Mouse (Mus musculus) left cerebral cortex, adult 9 months (tissue): Measurements from ENCODE around the gene Tcp11l2.

ENCODE experiments used
- DNase-seq, 2 experiments: peaks; one replicate each; pipeline ENCODE4 v3.0.0; 2022; ENCODE audit warnings: low spot score in 2 of 2

Gene Tcp11l2

DNA sequence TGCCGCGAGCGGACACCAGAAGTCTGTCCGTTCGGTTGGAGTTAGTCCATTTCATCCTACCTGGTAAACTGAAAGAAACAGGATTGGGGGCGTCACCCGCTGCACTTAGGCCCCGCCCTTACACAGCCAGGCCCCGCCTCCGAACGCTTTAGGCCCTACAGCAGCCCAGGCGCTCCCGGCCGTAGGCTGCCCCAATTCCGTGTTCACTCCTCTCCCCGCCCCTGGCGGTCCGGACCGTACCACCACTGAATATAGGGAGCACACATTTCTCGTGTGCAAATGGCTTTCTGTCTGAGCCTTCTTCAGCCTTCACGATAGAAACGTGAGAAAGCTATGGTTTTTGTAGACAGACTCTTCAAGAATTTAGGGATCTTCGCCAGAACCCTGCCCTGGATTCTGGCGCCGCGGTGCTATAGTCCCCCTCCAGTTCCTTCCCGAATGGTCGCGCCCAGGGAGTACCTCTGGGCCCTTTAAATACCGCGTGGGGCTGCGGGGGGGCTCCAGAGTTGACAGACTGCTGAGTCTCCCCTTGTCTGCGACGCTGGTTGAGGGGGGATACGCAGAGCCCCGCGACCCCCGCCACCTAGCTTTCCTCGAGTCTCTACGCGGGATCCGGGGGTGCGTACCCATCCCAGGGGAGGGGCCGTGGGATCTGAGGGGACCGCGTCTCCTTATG, at the start of gene Tcp11l2:
Gene Tcp11l2, plus strand, starts transcription at position 232 of the 676 bp plus-strand sequence.
- peak; percentile 86 to 96 for DNase-seq

GRCm38 (mm10) chr10:84527070-84527469, 49.4 kb upstream of the Tcp11l2 start:
- DNase-seq: no peak

DNA sequence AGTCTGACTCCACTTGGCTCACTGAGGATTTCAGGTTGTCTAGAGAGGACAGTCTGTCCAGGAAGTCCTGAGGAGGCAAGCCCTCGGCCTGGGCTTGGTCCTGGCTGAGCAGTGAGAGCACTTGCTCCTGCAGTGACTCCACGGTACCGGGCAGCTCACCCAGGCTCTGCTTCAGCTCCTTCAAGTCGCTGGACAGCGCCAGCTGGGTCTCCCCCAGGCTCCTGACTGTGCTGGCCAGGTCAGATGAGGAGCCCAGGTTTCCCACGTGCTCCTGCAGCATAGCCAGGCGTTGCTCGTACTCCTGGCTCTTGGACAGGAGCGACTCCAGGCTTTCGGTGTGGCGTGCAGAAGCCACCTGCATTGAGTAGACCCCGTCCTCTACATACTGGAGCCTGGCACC, 48.8 kb upstream of the Tcp11l2 start:
- no peak for DNase-seq

DNA sequence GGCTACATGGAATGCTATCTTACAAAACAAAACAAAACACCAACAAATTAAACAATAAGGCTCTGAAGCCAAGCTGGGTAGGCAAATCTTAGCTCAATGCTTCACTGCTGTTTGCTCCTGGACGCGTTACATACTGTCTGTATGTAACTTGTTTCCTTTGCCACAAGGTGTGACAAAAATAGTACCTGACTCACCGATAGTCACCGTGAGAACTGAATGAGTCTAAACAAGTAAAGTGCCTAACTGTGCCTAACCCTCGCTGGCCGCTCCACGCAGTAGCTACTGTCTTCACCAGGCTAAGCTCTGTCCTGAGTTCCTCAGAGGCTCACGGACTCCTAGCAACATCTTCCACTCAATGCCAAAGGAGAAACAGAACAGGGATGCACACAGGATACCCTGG, 46.0 kb upstream of the Tcp11l2 start:
- DNase-seq: no peak

DNA sequence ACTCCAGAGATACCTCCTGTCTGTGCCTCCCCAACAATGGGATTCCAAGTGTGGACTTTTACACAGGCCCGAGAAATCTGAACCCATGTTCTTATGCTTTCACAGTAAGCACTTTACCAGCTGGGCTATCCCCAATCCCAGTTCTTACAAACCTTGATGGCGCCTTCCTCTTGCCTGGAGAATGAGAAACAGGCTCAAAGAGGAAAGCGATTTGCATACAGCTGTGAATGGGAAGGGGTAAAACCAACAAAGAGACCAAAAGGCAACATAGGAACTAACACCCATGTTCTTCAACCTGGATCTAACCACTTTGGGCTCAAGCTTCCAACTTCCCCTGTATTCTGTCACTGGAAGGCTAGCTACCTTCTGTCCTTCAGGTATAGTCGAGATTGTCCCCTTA, 44.9 kb upstream of the Tcp11l2 start:
- DNase-seq: no peak

GRCm38 (mm10) chr10:84532191-84532889, 44.1 kb upstream of the Tcp11l2 start:
- peak; percentile 23 to 38 for DNase-seq

DNA sequence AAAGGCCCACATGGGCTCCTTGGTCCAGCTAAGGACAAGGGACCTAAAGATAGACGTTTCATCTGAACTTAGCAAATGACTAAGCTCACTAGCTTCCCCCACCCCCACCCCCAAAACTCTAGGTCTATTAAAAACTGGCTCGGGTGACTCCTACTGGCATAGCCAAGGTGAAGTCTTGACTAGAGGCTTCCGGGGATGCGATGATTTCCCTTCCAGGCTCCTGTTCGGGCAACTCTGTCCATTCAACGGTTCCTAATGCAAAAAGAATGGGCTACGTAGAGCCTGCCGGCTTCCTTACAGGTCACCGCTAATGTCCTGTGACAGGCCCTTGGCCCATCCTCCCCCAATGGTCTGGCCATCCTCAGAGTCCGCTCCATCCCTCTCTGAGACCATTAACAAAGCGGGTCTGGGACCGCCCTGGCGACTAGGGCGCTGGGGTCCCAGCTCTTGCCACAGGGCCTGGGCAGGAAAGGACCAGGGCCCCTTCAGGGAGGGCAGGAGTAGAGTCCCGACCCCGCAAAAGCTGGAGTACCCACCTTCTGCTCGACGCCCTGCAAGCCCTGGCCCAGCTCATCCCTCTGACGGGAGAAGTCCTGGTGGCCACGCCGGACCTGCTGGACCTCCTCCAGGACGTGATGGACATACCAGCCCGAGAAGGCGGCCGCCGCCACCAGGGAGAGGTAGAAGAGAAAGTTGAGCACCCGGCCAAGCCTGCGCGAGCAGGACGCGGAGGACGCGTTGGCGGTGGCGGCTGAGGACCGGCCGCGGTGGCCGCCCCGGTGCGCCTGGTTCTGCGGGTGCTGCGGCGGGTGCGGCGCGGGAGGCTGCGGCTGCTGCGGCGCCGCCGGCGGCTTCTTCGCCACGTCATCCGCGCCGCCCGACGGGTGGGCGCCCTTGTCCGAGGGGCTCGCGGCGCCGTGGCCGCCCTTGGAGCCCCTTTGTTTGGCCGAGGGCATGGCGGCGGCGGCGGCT, 43.2 kb upstream of the Tcp11l2 start:
- DNase-seq: peak in 1 of 2 experiments; percentile 17

DNA sequence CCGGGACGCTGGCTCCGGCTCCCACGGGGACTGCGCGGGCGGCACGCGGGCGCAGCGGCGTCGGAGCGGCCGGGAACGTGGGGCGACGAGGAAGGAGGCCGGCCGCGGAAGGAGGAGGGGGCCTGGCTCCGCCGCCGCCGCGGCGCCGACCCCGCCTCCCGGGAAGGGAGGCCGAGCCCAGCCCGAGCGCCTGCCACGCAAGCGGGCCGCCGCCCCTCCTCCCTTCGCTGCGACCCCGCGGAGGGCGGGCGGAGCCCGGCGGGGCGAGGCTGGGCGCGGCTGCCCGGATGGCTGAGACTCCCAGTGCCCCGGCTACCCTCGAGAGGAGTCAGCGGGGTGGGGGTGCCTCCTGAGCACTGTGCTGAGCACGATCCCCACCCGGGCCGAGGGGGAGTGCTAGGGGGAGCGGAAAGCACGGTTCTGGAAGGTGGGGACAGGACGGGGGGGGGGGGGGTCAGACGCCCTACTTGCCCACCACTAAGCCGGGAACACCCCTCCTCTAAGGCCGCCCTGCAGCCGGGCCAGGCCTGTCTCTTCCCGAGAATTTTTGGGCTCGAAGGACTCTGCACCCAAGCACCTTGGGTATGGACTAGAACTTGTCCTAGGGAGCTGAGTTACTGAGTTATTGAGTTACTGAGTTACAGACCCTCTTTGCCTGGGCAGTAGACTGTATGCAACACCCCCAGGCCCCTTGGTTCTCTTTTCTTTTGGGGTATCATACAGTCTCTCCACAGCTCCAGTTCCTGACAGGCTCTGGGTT, 42.3 kb upstream of the Tcp11l2 start, which contains the start of gene Ckap4:
Gene Ckap4, minus strand, starts transcription at position 151 of the 760 bp plus-strand sequence.
- DNase-seq: peak in 1 of 2 experiments; percentile 23

DNA sequence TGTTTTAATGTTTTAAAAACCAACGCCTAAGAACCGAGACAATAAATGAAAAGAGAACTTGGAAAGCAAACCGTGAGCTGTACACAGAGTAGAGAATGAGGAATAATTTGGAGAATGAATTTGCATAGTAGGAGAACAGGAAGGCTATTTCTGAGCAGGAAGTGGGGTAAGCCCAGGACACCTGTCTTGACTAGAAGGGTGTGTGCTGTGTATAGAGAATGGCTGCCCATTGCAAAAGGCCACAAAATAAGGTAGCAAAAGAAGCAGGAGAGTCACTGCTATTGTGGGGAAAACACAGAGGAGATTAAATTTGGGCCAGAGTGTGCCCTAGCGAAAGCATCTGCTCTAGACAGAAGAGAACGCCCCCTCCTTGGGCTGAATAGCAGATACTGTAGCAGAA, 41.0 kb upstream of the Tcp11l2 start:
- DNase-seq: peak in 1 of 2 experiments; percentile 7

DNA sequence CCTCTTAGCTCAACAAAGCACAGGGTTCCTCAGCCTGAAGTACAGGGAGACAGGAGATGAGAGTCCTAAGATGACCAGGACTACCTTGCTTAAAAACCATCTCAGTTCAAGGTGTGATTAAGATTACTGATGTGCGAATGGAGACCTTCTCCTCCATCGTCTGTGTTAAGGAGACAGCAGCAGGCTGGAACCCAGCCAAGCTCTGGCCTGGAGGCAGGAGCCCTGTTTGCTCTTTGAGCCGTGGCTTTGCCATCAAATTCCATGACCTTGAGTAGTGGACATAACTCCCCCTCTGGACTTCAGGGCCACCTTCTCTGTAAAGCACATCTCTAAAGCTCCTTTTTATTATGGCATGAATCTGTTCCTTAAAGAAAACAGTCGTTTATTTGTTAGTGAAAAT, 40.6 kb upstream of the Tcp11l2 start:
- DNase-seq: no peak

DNA sequence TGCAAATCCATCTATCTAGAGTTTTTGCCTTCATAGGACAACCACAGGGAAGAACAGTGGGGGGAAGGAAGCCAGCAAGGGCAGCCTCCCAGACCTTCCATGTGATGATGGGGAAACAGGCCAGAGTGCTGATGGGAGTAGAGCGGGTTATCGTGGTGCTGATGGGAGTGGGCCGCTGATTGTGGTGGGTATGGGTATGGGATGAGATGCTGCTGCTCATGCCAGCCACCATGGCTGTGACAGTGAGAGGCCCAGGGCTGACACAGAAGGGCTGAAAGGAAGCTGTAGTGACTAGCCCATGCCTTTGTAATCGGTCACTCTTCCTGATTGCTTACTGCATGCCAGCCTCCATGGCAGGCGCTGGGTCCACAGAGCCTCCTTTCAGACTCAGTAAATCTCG, 36.8 kb upstream of the Tcp11l2 start:
- no peak for DNase-seq

GRCm38 (mm10) chr10:84542802-84543658, 33.4 kb upstream of the Tcp11l2 start:
- DNase-seq: no peak

DNA sequence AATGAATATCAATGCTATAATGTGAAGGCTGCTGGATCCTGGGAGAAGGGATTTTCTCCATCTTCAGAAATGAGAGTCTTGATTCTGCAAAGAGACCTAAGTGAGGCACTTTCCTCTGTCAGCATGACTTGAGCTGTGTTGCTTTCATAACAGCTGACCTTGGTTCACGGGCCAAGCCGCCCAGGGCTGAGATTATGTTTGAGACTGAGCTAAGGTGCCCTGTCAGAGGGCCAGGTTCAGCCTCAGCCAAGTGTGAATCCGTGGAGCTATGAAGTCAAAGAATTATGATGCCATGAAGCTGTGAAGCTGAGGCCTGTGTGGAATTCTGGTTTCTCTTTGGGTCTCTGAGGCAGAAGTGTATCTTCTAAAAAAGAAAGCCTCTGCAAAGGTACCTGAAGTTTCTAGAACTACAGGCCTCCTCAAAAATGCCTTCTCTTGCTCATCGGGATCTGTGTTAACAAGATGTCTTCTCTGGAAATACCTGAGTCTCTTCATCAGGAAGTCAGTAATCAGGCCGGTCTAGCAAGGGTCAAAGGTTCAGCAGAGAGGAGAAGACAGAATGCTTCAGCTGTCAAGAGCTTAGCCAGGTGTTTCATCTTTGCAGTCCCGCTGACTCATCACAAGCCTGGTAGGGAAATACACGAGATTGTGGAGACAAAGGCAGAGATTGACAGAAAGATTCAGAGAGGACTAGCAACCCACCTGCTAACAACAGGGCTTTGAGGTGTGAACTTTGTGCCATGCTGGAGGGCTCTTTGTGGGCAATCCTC, 31.4 kb upstream of the Tcp11l2 start:
- DNase-seq: no peak

DNA sequence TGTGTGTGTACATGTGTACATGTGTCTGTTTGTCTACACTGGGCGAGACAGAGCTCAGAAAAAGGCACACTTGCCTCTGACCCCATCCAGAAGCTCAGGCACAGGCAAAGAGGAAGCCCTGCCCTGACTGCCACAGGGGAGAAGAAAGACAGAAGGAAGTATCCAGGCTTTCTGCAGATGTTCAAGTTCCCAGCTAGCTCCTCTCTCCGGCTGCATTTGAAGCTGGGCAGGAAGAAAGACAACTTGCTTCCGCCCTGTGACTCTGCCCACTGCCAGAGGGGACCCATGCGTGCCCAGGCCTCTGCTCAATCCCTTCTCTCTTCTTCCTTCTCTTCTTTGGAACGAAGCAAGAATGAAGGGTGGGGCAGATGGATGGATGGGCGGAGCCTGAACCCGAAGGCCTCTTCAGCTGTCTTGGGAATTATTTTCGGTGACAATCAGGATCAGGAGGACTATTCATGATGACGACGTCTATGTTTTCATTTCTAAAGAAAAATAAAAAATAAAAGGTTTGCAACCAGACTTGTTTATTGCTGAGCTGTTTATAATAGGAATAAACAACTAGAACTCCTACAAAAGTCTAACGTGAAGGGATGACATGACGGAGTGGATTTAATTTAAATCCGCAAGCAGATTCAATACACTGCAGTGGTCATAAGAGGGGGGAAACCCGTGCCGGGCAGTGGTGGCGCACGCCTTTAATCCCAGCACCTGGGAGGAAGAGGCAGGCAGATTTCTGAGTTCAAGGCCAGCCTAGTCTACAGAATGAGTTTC, 27.1 kb upstream of the Tcp11l2 start:
- DNase-seq: no peak

- DNase-seq: no peak
Observed at GRCm38 (mm10) chr10:84549920-84550293, 26.5 kb upstream of the Tcp11l2 start.

DNA sequence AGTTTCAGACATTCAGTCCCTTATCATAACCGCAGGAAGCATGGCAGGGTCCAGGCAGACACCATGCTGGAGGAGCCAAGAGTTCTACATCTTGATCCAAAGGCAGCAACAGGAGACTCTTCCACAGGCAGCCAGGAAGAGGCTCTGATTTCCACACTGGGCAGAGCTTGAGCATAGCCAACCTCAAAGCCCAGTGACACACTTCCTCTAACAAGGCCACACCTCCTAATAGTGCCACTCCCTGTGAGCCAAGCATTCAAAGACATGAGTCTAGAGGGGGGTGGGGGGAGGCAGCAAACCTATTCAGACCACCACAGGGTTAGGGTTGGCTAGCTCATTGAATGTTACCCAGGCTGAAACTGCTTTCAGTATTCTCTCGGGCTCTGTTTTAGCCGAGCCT, 24.6 kb upstream of the Tcp11l2 start:
- DNase-seq: no peak

GRCm38 (mm10) chr10:84552477-84552876, 23.9 kb upstream of the Tcp11l2 start:
- DNase-seq: no peak

DNA sequence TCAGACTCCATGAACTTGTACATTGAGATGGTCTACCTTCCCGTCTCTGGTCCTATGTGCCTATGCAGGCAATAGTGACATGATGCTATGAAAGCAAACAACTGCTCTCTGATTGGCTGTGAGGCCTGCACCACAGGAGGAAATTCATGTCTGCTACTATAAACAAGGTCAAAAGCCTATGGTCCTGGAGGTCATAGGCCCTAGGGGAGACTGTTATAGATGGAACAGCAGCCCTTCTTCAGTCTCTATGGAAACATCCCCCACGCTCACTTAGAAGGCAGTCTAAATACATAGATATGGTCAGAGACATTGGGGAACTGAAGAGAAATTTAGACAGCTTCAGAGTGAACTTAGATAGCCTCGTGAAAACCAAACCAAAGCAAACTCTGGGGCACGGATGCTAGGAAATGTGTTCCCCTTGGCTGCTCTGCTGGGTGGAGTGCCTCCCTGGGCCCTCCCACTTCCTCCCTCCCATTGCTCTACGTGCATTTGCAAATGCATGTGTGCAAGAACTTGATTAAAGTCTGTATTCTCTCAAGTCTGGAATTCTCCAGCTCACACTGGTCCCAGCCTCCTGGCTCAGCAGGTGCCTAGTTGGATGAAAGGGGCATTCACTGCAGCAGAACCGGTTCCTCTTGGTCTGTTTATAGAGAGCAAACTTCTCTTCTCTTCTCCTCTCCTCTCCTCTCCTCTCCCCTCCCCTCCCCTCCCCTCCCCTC, 22.0 kb upstream of the Tcp11l2 start:
- no peak for DNase-seq
